Mouse (Mus musculus): Measurements from ENCODE around the gene Hfe. TPM values are rescaled to one million over a fixed set of nuclear protein-coding genes. Genes with fewer than 3 reads are reported as not detected.

Hfe gene
- total and polyA plus RNA-seq, 3 experiments, result 0.08 to 1.0 (median 0.39) TPM

DNA sequence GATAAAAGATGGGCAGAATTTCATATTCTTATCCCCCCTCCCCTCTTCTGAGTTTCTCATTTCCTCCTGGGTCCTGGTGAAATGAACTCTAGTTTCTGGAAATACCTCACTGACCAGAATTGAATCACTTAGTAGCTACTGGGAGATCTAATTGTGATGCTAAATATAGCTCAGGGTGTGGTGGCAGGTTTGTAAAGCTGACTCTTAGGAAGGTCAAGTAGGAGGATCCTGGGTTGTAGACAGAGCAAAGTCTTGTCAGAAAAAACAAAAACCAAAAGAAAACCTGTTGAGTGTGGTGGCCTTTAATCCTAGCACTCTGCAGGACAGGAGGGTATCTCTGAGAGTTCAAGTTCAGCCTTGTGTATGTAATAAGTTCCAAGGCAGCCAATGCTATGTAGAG is 31.4 kb upstream of the Hfe start:
- H3K4me2 ChIP-seq (ENCODE audit: insufficient read depth, low read depth, poor library complexity, severe bottlenecking), result peak overlapping the region; percentile 71
- no peak for TF ChIP-seq E2F4 (IDR thresholded peaks at IDR 0.05; ENCODE audit: insufficient replicate concordance, low read depth, low read length)
- peak; percentile 49; the same call in 1 of the 2 replicates for TF ChIP-seq MEF2A (IDR thresholded peaks at IDR 0.05; ENCODE audit: borderline replicate concordance, low read depth, low read length)
- H3K9ac ChIP-seq (ENCODE audit: insufficient read depth, low read depth), result peak overlapping the region; percentile 69
- H3K27ac ChIP-seq (ENCODE audit: insufficient read depth, low read depth), result 0 out of 2 replicates have a peak overlapping the region, but pooled peaks have one; percentile 10
- H3K27me3 ChIP-seq (replicated peaks), result no peaks in the 10 kb centered on the region
- H3K4me1 ChIP-seq (ENCODE audit: control insufficient read depth in 1 of 2, insufficient read depth in 2 of 2), result peaks cover 3 to 29% of the 10 kb centered on the region in 2 experiments; a peak in 3 of 4 replicates
- no peaks in the 10 kb centered on the region for H3K79me2 ChIP-seq (replicated peaks; ENCODE audit: control insufficient read depth, extremely low read depth, insufficient read depth, poor library complexity, severe bottlenecking)
- peak; percentile 40 for DNase-seq (ENCODE audit: extremely low read depth)
- no peaks in the 10 kb centered on the region for H3K9me3 ChIP-seq (replicated peaks; ENCODE audit: low read length)
- dilution Hi-C loops (cut with MboI; ENCODE audit: extremely low pct_ligation_motif_present, extremely low pct_unique_long_range_greater_than_20kb, low sequenced_read_pairs), result loop anchor here (10.0 kb wide), 1 partner anchor 47 kb away; the partner anchor contains the start of genes Hist1h1t and Hist1h4c
- H3K4me3 ChIP-seq (replicated peaks in 1 of 3; ENCODE audit: low read depth in 2 of 3, low read length in 2 of 3, poor library complexity in 1 of 3), result no peak overlapping the region
- H3K36me3 ChIP-seq (replicated peaks in 1 of 2; ENCODE audit: control insufficient read depth in 1 of 2, insufficient read depth in 1 of 2, low read length in 1 of 2), result no peaks in the 10 kb centered on the region
- in situ Hi-C loops (cut with MboI; ENCODE audit: low pct_ligation_motif_present, low pct_unique_long_range_greater_than_20kb, low sequenced_read_pairs), result no loop called here

DNA sequence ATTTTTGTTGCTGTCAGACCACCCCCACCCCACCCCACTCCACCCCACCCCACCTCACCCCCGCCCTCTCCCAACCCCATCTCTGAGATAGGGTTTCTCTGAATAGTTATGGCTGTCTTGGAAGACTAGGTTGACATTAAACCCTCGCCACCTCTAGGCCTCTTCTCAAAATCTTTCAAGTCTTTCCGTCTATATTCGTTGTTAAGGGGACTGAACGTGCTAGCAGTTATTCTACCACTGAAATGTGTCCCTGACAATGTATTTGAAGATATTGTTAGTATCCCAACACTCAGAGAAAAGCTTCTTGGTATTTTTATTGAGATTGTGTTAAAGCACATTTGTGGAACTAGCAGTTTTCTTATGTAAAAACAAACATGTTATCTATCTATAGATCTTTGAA is 30.3 kb upstream of the Hfe start:
- TF ChIP-seq EP300 (IDR thresholded peaks at IDR 0.05; ENCODE audit: low read length), result no peak
- TF ChIP-seq NRF1 (IDR thresholded peaks at IDR 0.05; ENCODE audit: low read depth, low read length), result no peak
- no peak for TF ChIP-seq BHLHE40 (IDR thresholded peaks at IDR 0.05; ENCODE audit: low read depth, low read length)
- TF ChIP-seq GABPA (IDR thresholded peaks at IDR 0.05; ENCODE audit: insufficient replicate concordance, low read depth, low read length), result no peak
- no peak for TF ChIP-seq ELF1 (IDR thresholded peaks at IDR 0.05; ENCODE audit: low read depth, low read length)
- TF ChIP-seq MAFK (IDR thresholded peaks at IDR 0.05; ENCODE audit: insufficient replicate concordance, low read length), result no peak
- no peak for TF ChIP-seq SIN3A (IDR thresholded peaks at IDR 0.05; ENCODE audit: low read length)
- TF ChIP-seq IRF4 (IDR thresholded peaks at IDR 0.05; ENCODE audit: low read depth, low read length), result no peak
- no peak for TF ChIP-seq ZMIZ1 (IDR thresholded peaks at IDR 0.05; ENCODE audit: low read depth, low read length)
- 0 out of 2 replicates have a peak, but pooled peaks have one; percentile 25 for TF ChIP-seq HCFC1 (IDR thresholded peaks at IDR 0.05; ENCODE audit: low read depth, low read length)
- TF ChIP-seq RCOR1 (conservative IDR thresholded peaks at IDR 0.05; ENCODE audit: low read depth, low read length), result no peak
- no peak for TF ChIP-seq MYC (IDR thresholded peaks at IDR 0.05; ENCODE audit: low read depth, low read length)
- TF ChIP-seq ZKSCAN1 (IDR thresholded peaks at IDR 0.05; ENCODE audit: borderline replicate concordance, low read depth, low read length), result no peak
- TF ChIP-seq JUND (conservative IDR thresholded peaks at IDR 0.05; ENCODE audit: low read depth, low read length), result no peak
- TF ChIP-seq MEF2A (IDR thresholded peaks at IDR 0.05; ENCODE audit: borderline replicate concordance, low read depth, low read length), result no peak
- no peak for TF ChIP-seq CTCF (conservative IDR thresholded peaks at IDR 0.05 in 1 of 2, IDR thresholded peaks at IDR 0.05 in 1 of 2; ENCODE audit: low read depth in 2 of 2, low read length in 2 of 2)
- no peak for TF ChIP-seq E2F4 (IDR thresholded peaks at IDR 0.05; ENCODE audit: insufficient replicate concordance, low read depth, low read length)
- TF ChIP-seq JUN (IDR thresholded peaks at IDR 0.05; ENCODE audit: insufficient read depth, low read depth, low read length), result no peak
- 0 out of 2 replicates have a peak, but pooled peaks have one; percentile 26 for TF ChIP-seq MAZ (IDR thresholded peaks at IDR 0.05; ENCODE audit: low read depth, low read length)
- TF ChIP-seq PAX5 (IDR thresholded peaks at IDR 0.05; ENCODE audit: low read length), result no peak
- TF ChIP-seq CHD1 (IDR thresholded peaks at IDR 0.05; ENCODE audit: low read depth, low read length), result peak; percentile 58; the same call in 1 of the 2 replicates
- TF ChIP-seq NELFE (IDR thresholded peaks at IDR 0.05; ENCODE audit: low read depth, low read length), result no peak; the same call in 1 of the 2 replicates
- H3K4me3 ChIP-seq (replicated peaks in 1 of 3; ENCODE audit: low read depth in 2 of 3, low read length in 2 of 3, poor library complexity in 1 of 3), result peak overlapping the region in 2 of 3 experiments; percentile 30 to 54
- H3K4me1 ChIP-seq (ENCODE audit: control insufficient read depth in 1 of 2, insufficient read depth in 2 of 2), result peaks cover 3 to 29% of the 10 kb centered on the region in 2 experiments; a peak in 3 of 4 replicates
- in situ Hi-C loops (cut with MboI; ENCODE audit: low pct_ligation_motif_present, low pct_unique_long_range_greater_than_20kb, low sequenced_read_pairs) (no loop called here), dilution Hi-C loops (cut with MboI; ENCODE audit: extremely low pct_ligation_motif_present, extremely low pct_unique_long_range_greater_than_20kb, low sequenced_read_pairs) (loop anchor here (10.0 kb wide), 1 partner anchor 46 kb away; the partner anchor contains the start of genes Hist1h1t and Hist1h4c)
- no peaks in the 10 kb centered on the region for H3K36me3 ChIP-seq (replicated peaks in 1 of 2; ENCODE audit: control insufficient read depth in 1 of 2, insufficient read depth in 1 of 2, low read length in 1 of 2)
- peak overlapping the region; percentile 57; the same call in 1 of the 2 replicates for H3K27ac ChIP-seq (ENCODE audit: insufficient read depth, low read depth)
- peak overlapping the region; percentile 100 for H3K9ac ChIP-seq (ENCODE audit: insufficient read depth, low read depth)
- peak overlapping the region; percentile 84 for H3K4me2 ChIP-seq (ENCODE audit: insufficient read depth, low read depth, poor library complexity, severe bottlenecking)
- no peaks in the 10 kb centered on the region for H3K79me2 ChIP-seq (replicated peaks; ENCODE audit: control insufficient read depth, extremely low read depth, insufficient read depth, poor library complexity, severe bottlenecking)
- no peaks in the 10 kb centered on the region for H3K27me3 ChIP-seq (replicated peaks)
- H3K9me3 ChIP-seq (replicated peaks; ENCODE audit: low read length), result no peaks in the 10 kb centered on the region
- peak; percentile 46 for DNase-seq (ENCODE audit: extremely low read depth)

Data from CH12.LX (cell line).